Mouse (Mus musculus): ENCODE data around the gene Exd2.

DNA sequence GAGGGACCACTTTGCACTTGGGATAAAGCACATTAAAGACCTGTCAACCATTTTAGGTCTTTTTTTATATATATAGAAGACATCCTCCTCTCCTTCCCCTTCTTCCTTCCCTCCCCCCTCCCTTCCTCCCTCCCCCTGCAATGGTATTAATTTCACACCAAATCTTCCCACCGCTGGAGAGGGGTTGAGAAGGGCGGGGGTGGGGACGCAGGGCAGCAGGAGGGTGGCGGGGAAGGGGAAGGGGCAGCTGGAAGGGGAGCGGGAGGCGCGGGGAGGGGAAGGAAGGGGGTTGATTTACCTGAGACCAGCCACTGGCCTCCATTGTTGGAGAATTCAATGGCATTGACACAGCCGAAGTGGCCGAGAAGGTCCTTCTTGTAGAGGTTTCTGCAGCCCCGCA is 27.0 kb upstream of the Exd2 start:
- TF ChIP-seq MYOD1 (IDR thresholded peaks at IDR 0.05; ENCODE audit: control insufficient read depth in 1 of 3, insufficient read length in 2 of 3, low read depth in 2 of 3) (no peak), TCF3 (IDR thresholded peaks at IDR 0.05; ENCODE audit: insufficient read length, low read depth) (no peak), POLR2A (IDR thresholded peaks at IDR 0.05; ENCODE audit: insufficient read length, low read depth) (no peak), TCF12 (IDR thresholded peaks at IDR 0.05; ENCODE audit: insufficient read depth, poor library complexity, severe bottlenecking) (no peak), REST (IDR thresholded peaks at IDR 0.05; ENCODE audit: insufficient read depth, insufficient read length) (no peak), MAX (IDR thresholded peaks at IDR 0.05; ENCODE audit: low read depth) (no peak), POLR2AphosphoS2 (IDR thresholded peaks at IDR 0.05; ENCODE audit: insufficient read length, low read depth) (no peak), E2F4 (IDR thresholded peaks at IDR 0.05; ENCODE audit: insufficient read depth) (no peak), MYOG (IDR thresholded peaks at IDR 0.05; ENCODE audit: control insufficient read depth in 1 of 3, insufficient read depth in 1 of 3, insufficient read length in 2 of 3, low read depth in 2 of 3) (no peak), CEBPB (IDR thresholded peaks at IDR 0.05; ENCODE audit: insufficient read depth, poor library complexity, severe bottlenecking) (no peak), USF1 (IDR thresholded peaks at IDR 0.05; ENCODE audit: low read depth) (no peak)
